Mouse (Mus musculus) hematopoietic multipotent progenitor cell, adult 10-12 weeks (in vitro differentiated cells): ENCODE data around the gene Pex13. TPM values are rescaled to one million over a fixed set of nuclear protein-coding genes. Genes with fewer than 3 reads are reported as not detected.

Source experiments
- polyA plus RNA-seq: library from polyadenylated mRNA; stranded (reverse); fragments of >175 nt; gene quantifications from 2 replicates; pipeline ENCODE4 v1.2.3, GENCODE M21; 2012; ENCODE audit warnings: low replicate concordance

Gene Pex13
- polyA plus RNA-seq, result 10.2 and 13.1 TPM in 2 replicates

GRCm38 (mm10) chr11:23665798-23666501, at the start of gene Pex13:
Gene Pex13, minus strand, starts transcription at chr11:23665959.

GRCm38 (mm10) chr11:23665311-23665786, 410 bp downstream of the Pex13 start, which contains the start of gene Pus10:
Gene Pus10, plus strand, starts transcription at chr11:23665674.

GRCm38 (mm10) chr11:23632945-23633878, 32.5 kb downstream of the Pex13 start, which contains the start of gene 0610010F05Rik:
Gene 0610010F05Rik, minus strand, starts transcription at chr11:23633639.

Other genes with a start within 250 kb of the Pex13 start
- gene Ahsa2, start 167.9 kb downstream of the Pex13 start, polyA plus RNA-seq, result 9.1 and 21.1 TPM in 2 replicates
- not detected in 2 replicates for gene 1700093K21Rik, start 144.8 kb downstream of the Pex13 start, polyA plus RNA-seq
- 0.88 and 2.2 TPM in 2 replicates for gene 0610010F05Rik, start 32.3 kb downstream of the Pex13 start, polyA plus RNA-seq
- gene Pus10, start 285 bp downstream of the Pex13 start, polyA plus RNA-seq, result 1.5 and 2.7 TPM in 2 replicates
- 6.2 and 8.4 TPM in 2 replicates for gene Rel, start 105.0 kb upstream of the Pex13 start, polyA plus RNA-seq
- gene Papolg, start 229.3 kb upstream of the Pex13 start, polyA plus RNA-seq, result 2.6 and 3.3 TPM in 2 replicates